7 mouse cellular contexts compared by ENCODE assay signal in genomic region chr6:127970120-127970519, GRCm38 (mm10).
DNase-seq lines count a peak whose midpoint lies in the region; ATAC-seq and TF ChIP-seq lines count a peak whose summit lies in the region.

No protein-coding gene starts in this region.

- peak; percentile 100 for TF ChIP-seq CTCF in hindbrain, postnatal 0 days (IDR thresholded peaks at IDR 0.05; ENCODE audit: low read depth)

- H3K4me1 ChIP-seq in hindbrain, postnatal 0 days (ENCODE audit: insufficient read depth, low read length), result peaks cover 10% of the 10 kb centered on the region; the same call in 1 of the 2 replicates
- peaks cover 22% of the 10 kb centered on the region for H3K4me1 ChIP-seq in midbrain, embryonic 15.5 days

- 11% methylated on average over 7 of the region's 7 CpGs for WGBS in hindbrain, postnatal 0 days
- WGBS in midbrain, embryonic 15.5 days, result 3% methylated on average over 7 of the region's 7 CpGs

- H3K9me3 ChIP-seq in hindbrain, postnatal 0 days (ENCODE audit: low read length), result no peaks in the 10 kb centered on the region
- H3K9me3 ChIP-seq in midbrain, embryonic 15.5 days, result no peaks in the 10 kb centered on the region

- H3K27ac ChIP-seq in hindbrain, postnatal 0 days, result no peak overlapping the region
- H3K27ac ChIP-seq in midbrain, embryonic 15.5 days, result no peak overlapping the region

- no peaks in the 10 kb centered on the region for H3K27me3 ChIP-seq in hindbrain, postnatal 0 days (ENCODE audit: insufficient read depth, low read length)
- no peaks in the 10 kb centered on the region for H3K27me3 ChIP-seq in midbrain, embryonic 15.5 days (replicated peaks)

- no peak overlapping the region for H3K4me3 ChIP-seq in hindbrain, postnatal 0 days (ENCODE audit: low read length)
- H3K4me3 ChIP-seq in midbrain, embryonic 15.5 days, result no peak overlapping the region

- no peaks in the 10 kb centered on the region for H3K36me3 ChIP-seq in hindbrain, postnatal 0 days (ENCODE audit: insufficient read depth, low read length)
- no peaks in the 10 kb centered on the region for H3K36me3 ChIP-seq in midbrain, embryonic 15.5 days (replicated peaks)

- DNase-seq in adipocyte (ENCODE audit: low spot score), result peak; percentile 87
- DNase-seq in cerebellum, adult 9-11 months, result peak; percentile 86
- peak; percentile 65 to 94 for DNase-seq in frontal cortex, adult 2 months (ENCODE audit: extremely low spot score in 1 of 2, low spot score in 1 of 2)
- peak; percentile 91 for DNase-seq in hindbrain, postnatal 0 days (ENCODE audit: low spot score)
- DNase-seq in left cerebral cortex, adult 9 months (ENCODE audit: low spot score in 2 of 2), result peak; percentile 39 to 87
- DNase-seq in spleen, postnatal 14 days (ENCODE audit: low spot score in 2 of 2), result peak; percentile 17 to 40

- no peak overlapping the region for H3K4me2 ChIP-seq in hindbrain, postnatal 0 days (ENCODE audit: low read depth, low read length)
- no peak overlapping the region for H3K4me2 ChIP-seq in midbrain, embryonic 15.5 days

- ATAC-seq in hindbrain, postnatal 0 days, result peak; percentile 54
- peak; percentile 31 for ATAC-seq in midbrain, embryonic 15.5 days (replicated peaks)

- H3K9ac ChIP-seq in hindbrain, postnatal 0 days (replicated peaks; ENCODE audit: low read length), result no peak overlapping the region
- no peak overlapping the region for H3K9ac ChIP-seq in midbrain, embryonic 15.5 days

Comparison
In these comparisons a context has a peak if more than half of its experiments do, and no peak if none do; other contexts are left out.
1. DNase-seq: peak in every context shown above with its lines; median percentile 91 in hindbrain, postnatal 0 days; 87 in adipocyte; 86 in cerebellum, adult 9-11 months; 80 in frontal cortex, adult 2 months; 63 in left cerebral cortex, adult 9 months; 28 in spleen, postnatal 14 days.